Mouse (Mus musculus): Measurements from ENCODE around the gene Slc9a3r1. TPM values are rescaled to one million over a fixed set of nuclear protein-coding genes. Genes with fewer than 3 reads are reported as not detected.

Slc9a3r1 gene
- polyA plus RNA-seq, 1 experiment from 2014 or later, result 302 TPM

GRCm38 (mm10) chr11:115217439-115218410, 54.6 kb downstream of the Slc9a3r1 start:
- no peak overlapping the region for H3K27ac ChIP-seq
- H3K4me3 ChIP-seq (ENCODE audit: inconsistent target), result no peak overlapping the region
- H3K36me3 ChIP-seq (ENCODE audit: inconsistent target), result peaks cover 72% of the 10 kb centered on the region
- H3K79me2 ChIP-seq (ENCODE audit: inconsistent target), result peaks cover 96% of the 10 kb centered on the region
- WGBS (ENCODE audit: missing documents), result 82% methylated on average over 17 of the region's 18 CpGs

DNA sequence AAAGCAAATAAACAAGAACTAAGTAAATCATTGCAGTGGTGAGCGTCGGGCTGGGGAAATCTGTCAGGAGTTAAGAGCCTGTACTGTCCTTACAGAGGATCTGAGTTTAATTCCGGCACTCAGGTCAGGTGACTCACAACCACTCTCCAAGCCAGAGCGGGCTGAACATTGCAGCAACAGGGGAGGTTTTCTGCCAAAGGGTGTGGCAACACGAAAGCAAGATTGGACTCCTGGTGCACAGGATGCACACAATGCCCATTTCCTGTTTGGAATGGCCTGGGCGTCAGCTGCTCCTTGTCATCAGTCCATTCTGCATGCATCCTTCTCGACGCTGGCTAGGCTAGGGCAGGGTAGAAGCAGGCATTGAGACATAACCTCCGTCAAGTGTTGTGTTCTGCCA, 56.1 kb downstream of the Slc9a3r1 start:
- H3K79me2 ChIP-seq (ENCODE audit: inconsistent target), result peaks cover 96% of the 10 kb centered on the region; the same call in 1 of the 2 replicates
- H3K4me3 ChIP-seq (ENCODE audit: inconsistent target), result no peak overlapping the region
- peaks cover 61% of the 10 kb centered on the region for H3K36me3 ChIP-seq (ENCODE audit: inconsistent target)
- H3K27ac ChIP-seq, result no peak overlapping the region
- 48% methylated on average over 8 of the region's 9 CpGs for WGBS (ENCODE audit: missing documents)

DNA sequence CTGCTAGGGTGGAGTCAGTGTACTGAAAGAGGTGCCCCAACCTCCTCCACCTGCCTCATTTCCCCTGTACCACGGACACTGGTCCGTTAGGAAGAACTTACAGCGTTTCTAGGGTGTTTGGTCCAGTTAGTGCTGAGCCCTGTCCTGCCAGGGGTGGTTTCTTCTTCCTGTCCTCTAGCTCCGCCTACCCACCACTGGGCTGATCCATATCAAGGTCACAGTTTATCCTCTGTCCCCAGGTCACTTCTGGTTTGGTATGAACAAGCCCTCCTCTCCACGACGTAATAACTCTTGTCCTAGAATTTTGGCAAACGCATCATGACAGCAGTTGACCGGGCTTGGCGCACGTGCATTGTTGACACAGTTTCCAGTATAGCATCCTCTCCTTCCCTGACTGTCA, 56.5 kb downstream of the Slc9a3r1 start:
- peaks cover 96% of the 10 kb centered on the region; the same call in 1 of the 2 replicates for H3K79me2 ChIP-seq (ENCODE audit: inconsistent target)
- WGBS (ENCODE audit: missing documents), result 86% methylated on average over 9 of the region's 10 CpGs
- H3K27ac ChIP-seq, result no peak overlapping the region
- no peak overlapping the region for H3K4me3 ChIP-seq (ENCODE audit: inconsistent target)
- peaks cover 61% of the 10 kb centered on the region for H3K36me3 ChIP-seq (ENCODE audit: inconsistent target)

DNA sequence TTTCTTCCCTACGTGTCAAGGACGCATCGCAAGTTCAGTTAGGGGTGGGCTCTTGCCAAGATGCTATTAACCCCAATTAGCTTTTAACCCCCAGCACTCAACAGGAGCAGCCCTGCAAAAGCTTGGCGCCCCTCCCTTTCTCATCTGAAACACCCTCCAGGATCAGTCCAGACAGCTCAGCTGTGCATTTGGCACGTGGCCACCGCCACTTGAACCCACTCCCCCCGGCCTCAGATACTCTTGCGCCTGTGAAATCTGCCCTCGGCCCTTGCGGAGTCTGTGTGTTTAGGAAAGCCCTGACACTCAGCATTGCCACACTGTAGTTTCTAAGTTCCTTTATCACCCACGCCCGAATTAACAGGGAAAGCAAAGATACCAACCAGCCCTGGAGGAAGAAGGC, 58.9 kb downstream of the Slc9a3r1 start:
- Histone ChIP-seq H3K36me3 (ENCODE audit: inconsistent target) (peaks cover 73% of the 10 kb centered on the region), H3K4me3 (ENCODE audit: inconsistent target) (no peak overlapping the region), H3K27ac (no peak overlapping the region), H3K79me2 (ENCODE audit: inconsistent target) (peaks cover 96% of the 10 kb centered on the region)
- 87% methylated on average over 12 of the region's 12 CpGs for WGBS (ENCODE audit: missing documents)

GRCm38 (mm10) chr11:115222570-115222969, 59.4 kb downstream of the Slc9a3r1 start:
- Histone ChIP-seq H3K4me3 (ENCODE audit: inconsistent target) (no peak overlapping the region), H3K79me2 (ENCODE audit: inconsistent target) (peaks cover 95% of the 10 kb centered on the region), H3K27ac (peak overlapping the region; percentile 61), H3K36me3 (ENCODE audit: inconsistent target) (peaks cover 71% of the 10 kb centered on the region)
- 79% methylated on average over 5 of the region's 5 CpGs for WGBS (ENCODE audit: missing documents)

GRCm38 (mm10) chr11:115223451-115223850, 60.3 kb downstream of the Slc9a3r1 start:
- peak overlapping the region; percentile 61 for H3K27ac ChIP-seq
- 17% methylated on average over 11 of the region's 11 CpGs for WGBS (ENCODE audit: missing documents)
- H3K36me3 ChIP-seq (ENCODE audit: inconsistent target), result peaks cover 72% of the 10 kb centered on the region
- no peak overlapping the region for H3K4me3 ChIP-seq (ENCODE audit: inconsistent target)
- H3K79me2 ChIP-seq (ENCODE audit: inconsistent target), result peaks cover 95% of the 10 kb centered on the region

DNA sequence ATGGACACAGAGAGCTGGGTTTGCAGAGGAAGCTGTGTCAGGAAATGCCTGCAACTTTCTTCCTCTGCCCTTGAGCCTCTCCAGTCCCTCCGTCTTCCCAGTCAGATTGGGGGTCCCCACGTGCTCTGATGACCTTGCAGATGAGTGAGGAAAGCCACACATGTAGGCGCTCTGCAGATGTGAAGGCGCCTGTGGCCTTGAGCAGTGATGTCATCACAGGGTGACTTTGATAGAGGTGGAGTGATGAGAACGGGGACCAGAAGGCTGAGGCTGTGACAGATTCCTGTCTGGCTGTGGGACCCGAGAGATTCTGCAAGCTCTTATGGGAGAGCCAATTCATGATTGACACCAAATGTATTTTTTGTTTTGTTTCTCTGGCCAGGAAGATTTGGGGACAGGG, 60.7 kb downstream of the Slc9a3r1 start:
- 31% methylated on average over 5 of the region's 6 CpGs for WGBS (ENCODE audit: missing documents)
- peaks cover 73% of the 10 kb centered on the region for H3K36me3 ChIP-seq (ENCODE audit: inconsistent target)
- H3K79me2 ChIP-seq (ENCODE audit: inconsistent target), result peaks cover 95% of the 10 kb centered on the region
- H3K4me3 ChIP-seq (ENCODE audit: inconsistent target), result no peak overlapping the region
- peak overlapping the region; percentile 61 for H3K27ac ChIP-seq

- peaks cover 94% of the 10 kb centered on the region for H3K79me2 ChIP-seq (ENCODE audit: inconsistent target)
- WGBS (ENCODE audit: missing documents), result 66% methylated on average over 6 of the region's 8 CpGs
- H3K36me3 ChIP-seq (ENCODE audit: inconsistent target), result peaks cover 72% of the 10 kb centered on the region
- H3K27ac ChIP-seq, result no peak overlapping the region
- no peak overlapping the region for H3K4me3 ChIP-seq (ENCODE audit: inconsistent target)
These were observed 61.7 kb downstream of the Slc9a3r1 start for GRCm38 (mm10) chr11:115224889-115225288.

GRCm38 (mm10) chr11:115225301-115225700, 62.2 kb downstream of the Slc9a3r1 start:
- WGBS (ENCODE audit: missing documents), result 94% methylated on average over 6 of the region's 6 CpGs
- Histone ChIP-seq H3K4me3 (ENCODE audit: inconsistent target) (no peak overlapping the region), H3K27ac (no peak overlapping the region), H3K36me3 (ENCODE audit: inconsistent target) (peaks cover 72% of the 10 kb centered on the region), H3K79me2 (ENCODE audit: inconsistent target) (peaks cover 90% of the 10 kb centered on the region)

DNA sequence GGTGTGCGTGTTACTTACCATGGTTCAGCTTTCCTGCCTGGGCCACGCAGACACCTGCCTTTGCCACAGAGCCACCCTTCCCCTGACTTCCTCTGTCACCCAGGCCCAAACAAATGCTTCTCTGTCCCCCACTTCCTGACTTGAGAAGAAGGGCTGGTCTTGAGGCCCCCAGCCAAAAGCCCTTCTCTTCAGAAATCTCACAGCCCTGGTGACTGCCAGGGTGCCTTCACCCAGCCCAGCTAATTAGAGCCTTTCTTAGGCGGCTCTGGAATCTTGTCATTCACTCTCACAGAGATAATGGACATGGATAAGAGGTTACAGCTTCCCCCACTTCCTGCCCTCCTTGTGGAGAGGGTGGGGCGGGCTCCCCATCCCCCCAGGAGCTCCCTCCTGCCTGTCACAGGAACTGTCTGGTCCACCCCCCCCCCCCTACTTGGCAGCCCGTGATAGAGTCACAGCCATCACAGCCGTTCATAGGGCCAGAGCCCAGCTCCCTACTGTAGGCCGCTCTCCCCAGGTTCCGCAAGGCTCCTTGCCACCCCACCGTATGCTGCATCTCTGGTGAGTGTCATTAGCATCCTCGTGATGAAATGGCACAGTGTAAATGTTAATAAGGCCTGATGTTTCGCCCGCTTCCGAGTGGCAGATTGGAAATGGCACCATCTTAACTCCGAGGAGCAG, 63.8 kb downstream of the Slc9a3r1 start:
- Histone ChIP-seq H3K27ac (no peak overlapping the region), H3K4me3 (ENCODE audit: inconsistent target) (no peak overlapping the region), H3K79me2 (ENCODE audit: inconsistent target) (peaks cover 82% of the 10 kb centered on the region), H3K36me3 (ENCODE audit: inconsistent target) (peaks cover 67% of the 10 kb centered on the region)
- WGBS (ENCODE audit: missing documents), result 75% methylated on average over 14 of the region's 14 CpGs

- Histone ChIP-seq H3K27ac (no peak overlapping the region), H3K79me2 (ENCODE audit: inconsistent target) (peaks cover 82% of the 10 kb centered on the region), H3K36me3 (ENCODE audit: inconsistent target) (peaks cover 70% of the 10 kb centered on the region), H3K4me3 (ENCODE audit: inconsistent target) (no peak overlapping the region)
- 96% methylated on average over 10 of the region's 12 CpGs for WGBS (ENCODE audit: missing documents)
These were observed 64.5 kb downstream of the Slc9a3r1 start for GRCm38 (mm10) chr11:115227640-115228039.

DNA sequence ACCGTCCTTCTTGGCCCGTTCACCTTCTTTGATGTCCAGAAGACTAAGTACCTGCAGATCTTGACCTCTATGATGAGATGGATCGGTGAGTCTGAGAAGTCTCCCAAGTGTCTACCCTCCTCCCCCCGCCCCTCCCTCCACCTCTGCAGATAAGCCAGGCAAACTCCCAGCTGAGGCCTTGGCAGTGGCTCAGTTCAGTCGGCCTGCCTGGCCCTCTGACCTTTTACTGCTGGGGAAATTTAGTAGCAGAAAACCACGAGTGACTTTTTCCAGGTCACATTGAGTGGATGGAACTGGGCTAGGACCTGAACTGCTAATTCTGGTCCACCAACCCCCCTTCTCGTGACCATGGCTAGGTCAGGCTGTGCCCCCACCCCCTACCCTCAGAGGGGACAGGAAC, 65.3 kb downstream of the Slc9a3r1 start:
- Histone ChIP-seq H3K36me3 (ENCODE audit: inconsistent target) (peaks cover 78% of the 10 kb centered on the region), H3K27ac (no peak overlapping the region), H3K4me3 (ENCODE audit: inconsistent target) (no peak overlapping the region), H3K79me2 (ENCODE audit: inconsistent target) (peaks cover 82% of the 10 kb centered on the region)
- WGBS (ENCODE audit: missing documents), result 81% methylated on average over 7 of the region's 7 CpGs

- Histone ChIP-seq H3K27ac (no peak overlapping the region), H3K4me3 (ENCODE audit: inconsistent target) (no peak overlapping the region), H3K36me3 (ENCODE audit: inconsistent target) (peaks cover 82% of the 10 kb centered on the region), H3K79me2 (ENCODE audit: inconsistent target) (peaks cover 80% of the 10 kb centered on the region)
- 83% methylated on average over 15 of the region's 15 CpGs for WGBS (ENCODE audit: missing documents)
These were observed 66.1 kb downstream of the Slc9a3r1 start for GRCm38 (mm10) chr11:115229021-115229930.
